Mouse (Mus musculus) lung, adult 2 months (tissue): ENCODE results near the gene Phkg2.

Experiments
- CTCF ChIP-seq: fragments of 200-500 bp; IDR thresholded peaks from 2 replicates; pipeline ENCODE4 v1.5.1; 2011; ENCODE audit warnings: mild to moderate bottlenecking, low read length, control low read depth; ENCODE audit not compliant: insufficient read depth
- POLR2A ChIP-seq: fragments of 200-500 bp; IDR thresholded peaks from 2 replicates; pipeline ENCODE4 v1.6.1; 2011; ENCODE audit warnings: low read depth, mild to moderate bottlenecking, control low read depth, low read length, borderline replicate concordance; ENCODE audit errors: extremely low read depth

GRCm38 (mm10) chr7:127614511-127614890 lies 41.4 kb downstream of the Phkg2 start:
- no peak for TF ChIP-seq CTCF
- TF ChIP-seq POLR2A: no peak
